Mouse (Mus musculus) olfactory bulb, adult 2 months (tissue): ENCODE measurements around the gene Slc16a4. TPM values are rescaled to one million over a fixed set of nuclear protein-coding genes. Genes with fewer than 3 reads are reported as not detected.

Experiments used
- H3K27ac ChIP-seq: fragments of 200-500 bp; 2 replicates; pipeline ENCODE4 v1.5.1; 2012; ENCODE audit warnings: low read depth, low read length; ENCODE audit not compliant: insufficient read depth
- H3K4me1 ChIP-seq: fragments of 200-500 bp; 2 replicates; pipeline ENCODE4 v1.6.1; 2012; ENCODE audit warnings: low read length; ENCODE audit not compliant: control insufficient read depth, insufficient read depth
- H3K4me3 ChIP-seq: fragments of 200-500 bp; 2 replicates; pipeline ENCODE4 v1.5.1; 2012; ENCODE audit warnings: mild to moderate bottlenecking, low read depth, low read length, moderate library complexity; ENCODE audit not compliant: insufficient read depth
- CTCF ChIP-seq: fragments of 200-500 bp; IDR thresholded peaks from 2 replicates; pipeline ENCODE4 v1.5.1; 2012; ENCODE audit warnings: low read depth, mild to moderate bottlenecking, low read length, moderate library complexity; ENCODE audit not compliant: insufficient read depth
- POLR2A ChIP-seq: fragments of 200-500 bp; IDR thresholded peaks from 2 replicates; pipeline ENCODE4 v1.6.1; 2012; ENCODE audit warnings: mild to moderate bottlenecking, low read depth, low read length, moderate library complexity; ENCODE audit not compliant: insufficient read depth
- WGBS: fragments of 180-500 bp; shearing (Covaris S2); methylation state at CpG from one replicate; pipeline ENCODE4 v1.1.7; 2018; 5-methylcytosine and 5-hydroxymethylcytosine counted together
- polyA plus RNA-seq: library from polyadenylated mRNA; stranded (reverse); fragments of >200 nt; gene quantifications from 2 replicates; pipeline ENCODE4 v1.2.4, GENCODE M21; 2012; ENCODE audit warnings: low replicate concordance; ENCODE audit not compliant: missing spikeins, insufficient read depth, insufficient read length

Gene Slc16a4
- polyA plus RNA-seq, 1 experiment, result not detected

- H3K4me3 ChIP-seq, result no peak overlapping the region
- TF ChIP-seq POLR2A (no peak), CTCF (no peak)
- WGBS, result 67% methylated on average over 28 of the region's 28 CpGs
- no peak overlapping the region for H3K27ac ChIP-seq
- peaks cover 20% of the 10 kb centered on the region for H3K4me1 ChIP-seq
These were observed 39.7 kb downstream of the Slc16a4 start for GRCm38 (mm10) chr3:107330503-107331424.

GRCm38 (mm10) chr3:107331746-107332126, 40.7 kb downstream of the Slc16a4 start:
- Histone ChIP-seq H3K4me1 (peaks cover 20% of the 10 kb centered on the region), H3K4me3 (peak overlapping the region; percentile 55), H3K27ac (no peak overlapping the region)
- WGBS, result 20% methylated on average over 17 of the region's 17 CpGs
- TF ChIP-seq POLR2A (no peak), CTCF (no peak)

GRCm38 (mm10) chr3:107332127-107332959, 41.3 kb downstream of the Slc16a4 start:
- Histone ChIP-seq H3K4me1 (peaks cover 20% of the 10 kb centered on the region), H3K27ac (peak overlapping the region; percentile 24; the same call in 1 of the 2 replicates), H3K4me3 (peak overlapping the region; percentile 55)
- WGBS, result under 1% methylated on average over 75 of the region's 75 CpGs
- TF ChIP-seq CTCF (no peak), POLR2A (no peak)

GRCm38 (mm10) chr3:107332960-107333380, 41.9 kb downstream of the Slc16a4 start:
- peak overlapping the region; percentile 88 for H3K27ac ChIP-seq
- H3K4me3 ChIP-seq, result peak overlapping the region; percentile 69
- H3K4me1 ChIP-seq, result peaks cover 20% of the 10 kb centered on the region
- TF ChIP-seq POLR2A (peak; percentile 75), CTCF (no peak)
- WGBS, result under 1% methylated on average over 37 of the region's 37 CpGs

- peak within 1 kb of the TSS; percentile 69 for H3K4me3 ChIP-seq
- H3K4me1 ChIP-seq, result peaks cover 20% of the 10 kb centered on the region
- H3K27ac ChIP-seq, result peak within 1 kb of the TSS; percentile 88
- TF ChIP-seq CTCF, result no peak
- peak; percentile 43; the same call in 1 of the 2 replicates for TF ChIP-seq POLR2A
- WGBS, result under 1% methylated on average over 62 of the region's 62 CpGs
These were observed 42.6 kb downstream of the Slc16a4 start, which contains the start of gene Rbm15 for GRCm38 (mm10) chr3:107333381-107334201. TSS of gene Rbm15 (minus strand) at chr3:107333673.

GRCm38 (mm10) chr3:107334202-107334934, 43.3 kb downstream of the Slc16a4 start:
- H3K4me1 ChIP-seq, result peaks cover 20% of the 10 kb centered on the region

GRCm38 (mm10) chr3:107343971-107344370, 52.9 kb downstream of the Slc16a4 start:
- H3K4me1 ChIP-seq, result peaks cover 7% of the 10 kb centered on the region
- TF ChIP-seq CTCF (no peak), POLR2A (no peak)
- no peak overlapping the region for H3K27ac ChIP-seq
- H3K4me3 ChIP-seq, result no peak overlapping the region
- 54% methylated on average over 3 of the region's 3 CpGs for WGBS

More at GRCm38 (mm10) chr3:107334202-107334934, 43.3 kb downstream of the Slc16a4 start:
- TF ChIP-seq CTCF (no peak), POLR2A (no peak)
- peak overlapping the region; percentile 88 for H3K27ac ChIP-seq
- 12% methylated on average over 12 of the region's 12 CpGs for WGBS
- peak overlapping the region; percentile 69 for H3K4me3 ChIP-seq
